Mouse (Mus musculus) spleen, postnatal 10 days (tissue): ENCODE data around the gene Gm10662.
"Not testable (repeated sequence)": the region's sequence is repeated elsewhere in the genome, so short reads cannot be mapped to it uniquely, and the experiment has no call there.

ENCODE experiments used
- DNase-seq, 2 experiments: peaks; one replicate each; pipeline ENCODE4 v3.0.0; 2021 to 2022; ENCODE audit warnings: low spot score in 2 of 2

The Gm10662 gene

GRCm38 (mm10) chr7:23144380-23144779 lies at the start of gene Gm10662:
Gene Gm10662 (minus strand): TSS chr7:23144480.
- DNase-seq: not testable (repeated sequence)

- not testable (repeated sequence) for DNase-seq
These were observed 19.2 kb upstream of the Gm10662 start for GRCm38 (mm10) chr7:23163505-23163904.
